Mouse (Mus musculus): ENCODE results near the gene Qpctl. TPM values are rescaled to one million over a fixed set of nuclear protein-coding genes. Genes with fewer than 3 reads are reported as not detected.
A peak's percentile ranks its signal among the peaks of the same experiment; 100 is the strongest.

The Qpctl gene
- total RNA-seq (2021): 10 to 100 TPM; 17.6 to 19.9 TPM

GRCm38 (mm10) chr7:19148875-19149541 lies at the start of gene Qpctl:
TSS of gene Qpctl (minus strand) at chr7:19149291.
- peak; percentile 99 for DNase-seq
- intact Hi-C loops (cut with DNase I): no loop called here

GRCm38 (mm10) chr7:19197985-19198384 lies 48.9 kb upstream of the Qpctl start:
- DNase-seq: no peak
- intact Hi-C loops (cut with DNase I): no loop called here

GRCm38 (mm10) chr7:19196676-19197075 lies 47.6 kb upstream of the Qpctl start:
- no peak for DNase-seq
- intact Hi-C loops (cut with DNase I): no loop called here

DNA sequence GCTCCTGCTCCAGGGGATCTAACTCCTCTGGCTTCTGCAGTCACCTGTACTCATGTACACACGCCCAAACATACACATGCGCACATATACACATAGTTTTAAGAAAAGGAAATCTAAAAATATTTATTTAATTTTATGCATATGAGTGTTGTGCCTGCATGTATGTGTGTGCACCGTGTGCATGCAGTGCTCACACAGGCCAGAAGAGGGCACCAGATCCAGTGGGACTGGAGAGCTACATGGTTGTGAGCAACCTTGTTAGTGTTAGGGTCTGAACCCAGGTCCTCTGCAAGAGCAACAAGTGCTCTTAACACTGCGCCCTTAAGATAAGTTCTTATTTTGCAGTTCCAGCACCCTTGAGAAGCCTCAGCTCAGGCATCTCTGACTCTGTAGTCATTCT lies 45.6 kb upstream of the Qpctl start:
- intact Hi-C loops (cut with DNase I): no loop called here
- DNase-seq: no peak

- DNase-seq: peak; percentile 45
- intact Hi-C loops (cut with DNase I): no loop called here
These were observed 35.7 kb upstream of the Qpctl start for GRCm38 (mm10) chr7:19184758-19185157.

DNA sequence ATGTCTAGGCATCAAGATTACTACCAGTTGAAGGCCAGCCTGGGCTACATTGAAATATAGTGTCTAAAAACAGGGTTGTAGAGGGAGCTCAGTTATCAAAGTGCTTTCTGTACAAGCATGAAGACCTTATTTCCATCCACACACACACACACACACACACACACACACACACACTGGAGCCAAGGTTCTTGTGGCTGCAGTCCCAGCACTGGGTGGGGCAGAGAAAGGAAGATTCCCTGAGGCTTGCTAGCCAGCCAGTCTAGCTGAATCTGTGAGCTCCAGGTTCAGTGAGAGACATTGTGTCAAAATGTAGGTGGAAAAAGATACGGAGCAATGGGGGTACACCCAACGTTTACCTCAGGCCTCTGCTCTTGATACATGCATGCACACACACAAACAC lies 35.2 kb upstream of the Qpctl start:
- DNase-seq: no peak
- intact Hi-C loops (cut with DNase I): no loop called here

GRCm38 (mm10) chr7:19180862-19181429 lies 31.9 kb upstream of the Qpctl start:
- no peak for DNase-seq
- intact Hi-C loops (cut with DNase I): no loop called here

DNA sequence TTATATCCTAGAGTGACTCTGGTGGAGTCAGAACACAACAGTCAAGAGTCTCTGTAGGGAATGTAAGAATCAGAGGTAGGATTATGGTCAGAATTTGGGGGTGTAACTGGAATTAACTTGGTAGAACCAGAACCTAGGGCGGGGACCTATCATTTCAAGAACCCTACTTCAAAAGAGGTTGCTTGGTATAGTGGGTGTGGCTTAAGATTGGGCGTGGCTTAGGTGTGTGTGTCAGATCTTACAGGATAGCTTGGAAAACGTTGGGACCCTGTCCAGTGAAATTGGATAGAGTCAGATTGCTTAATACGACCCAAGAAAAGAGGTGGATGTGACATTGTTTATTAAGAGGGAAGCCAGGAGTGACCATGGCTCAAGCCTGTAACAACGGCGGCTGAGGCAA lies 30.8 kb upstream of the Qpctl start:
- intact Hi-C loops (cut with DNase I): no loop called here
- no peak for DNase-seq

DNA sequence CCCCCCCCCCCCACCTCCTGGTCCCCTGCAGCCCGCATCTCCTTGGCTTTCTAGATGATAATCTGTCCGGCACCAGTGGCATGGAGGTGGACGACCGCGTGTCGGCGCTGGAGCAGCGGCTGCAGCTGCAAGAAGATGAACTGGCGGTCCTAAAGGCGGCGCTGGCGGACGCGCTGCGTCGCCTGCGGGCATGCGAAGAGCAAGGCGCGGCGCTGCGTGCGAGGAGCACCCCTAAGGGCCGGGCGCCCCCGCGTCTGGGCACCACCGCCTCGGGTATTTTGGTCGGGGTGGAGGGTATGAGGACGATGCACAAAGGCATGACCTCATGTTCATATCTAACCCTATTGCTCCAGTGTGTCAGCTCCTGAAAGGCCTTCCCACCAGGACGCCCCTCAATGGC lies 30.1 kb upstream of the Qpctl start:
- intact Hi-C loops (cut with DNase I): no loop called here
- DNase-seq: peak; percentile 70

GRCm38 (mm10) chr7:19178443-19179092 lies 29.5 kb upstream of the Qpctl start:
- peak; percentile 75 for DNase-seq
- intact Hi-C loops (cut with DNase I): no loop called here

DNA sequence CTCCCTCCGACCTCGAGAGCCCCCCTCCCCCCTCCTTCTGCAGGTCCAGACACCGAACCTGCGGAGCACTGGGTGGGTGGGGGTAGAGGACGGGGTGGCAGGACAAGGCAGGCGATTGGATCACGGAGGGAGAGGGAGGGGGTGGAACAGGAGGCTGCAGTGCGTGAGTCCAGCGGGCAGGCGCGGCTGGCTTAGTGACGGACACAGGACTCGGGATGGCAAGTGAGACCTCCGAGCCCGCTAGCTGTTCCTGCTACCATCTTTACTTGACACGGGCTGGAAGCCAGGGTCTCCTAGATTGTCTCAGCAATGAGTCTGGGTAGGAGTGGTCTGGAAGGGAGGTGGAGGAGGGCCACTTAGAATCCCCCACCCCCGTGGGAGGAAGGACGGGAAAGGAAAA lies 28.9 kb upstream of the Qpctl start:
- no peak for DNase-seq
- intact Hi-C loops (cut with DNase I): no loop called here

DNA sequence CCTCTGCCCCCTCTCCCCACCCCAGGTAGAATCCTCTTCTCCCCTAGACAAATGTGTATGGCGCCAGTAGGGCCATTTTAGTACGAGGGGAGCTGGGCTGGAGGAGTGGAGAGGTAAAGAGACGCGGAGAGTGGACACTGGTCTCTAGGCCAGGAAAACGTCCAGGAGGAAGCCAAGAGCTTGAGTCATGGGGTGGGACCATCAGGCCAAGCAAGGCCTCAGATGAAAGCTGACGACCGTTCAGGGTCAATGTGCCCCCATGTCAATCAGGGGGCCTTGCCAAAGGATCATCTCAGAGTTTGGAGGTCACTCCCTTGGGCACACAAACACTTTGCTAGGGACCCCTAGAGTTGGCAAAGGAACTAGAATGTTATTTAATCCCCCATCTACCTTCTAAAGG lies 28.1 kb upstream of the Qpctl start:
- DNase-seq: no peak
- intact Hi-C loops (cut with DNase I): no loop called here

DNA sequence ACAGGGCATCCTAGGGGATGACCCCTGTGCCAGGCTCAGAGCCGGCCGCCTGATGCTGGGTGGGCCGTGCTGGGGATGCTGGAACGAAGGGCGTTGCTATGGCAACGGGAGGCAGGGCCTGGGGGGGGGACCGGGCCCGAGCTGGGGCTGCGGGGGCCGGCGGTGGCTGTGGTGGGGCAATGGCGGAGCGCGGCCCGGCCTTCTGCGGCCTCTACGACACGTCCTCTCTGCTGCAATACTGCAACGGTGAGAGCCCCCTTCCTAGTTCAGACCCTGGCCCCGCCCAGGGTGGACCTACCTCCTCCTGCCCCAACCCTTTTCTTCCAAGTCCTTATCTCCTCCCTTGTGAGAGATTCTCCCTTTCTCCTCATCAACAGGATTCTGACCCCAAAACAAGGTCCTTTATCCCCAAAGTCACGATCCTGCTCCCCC lies 27.4 kb upstream of the Qpctl start:
- DNase-seq: no peak
- intact Hi-C loops (cut with DNase I): no loop called here

- intact Hi-C loops (cut with DNase I): no loop called here
- DNase-seq: peak; percentile 75
These were observed 26.8 kb upstream of the Qpctl start, which contains the start of gene Eml2 for GRCm38 (mm10) chr7:19175708-19176515. TSS of gene Eml2 (plus strand) at chr7:19176421.

DNA sequence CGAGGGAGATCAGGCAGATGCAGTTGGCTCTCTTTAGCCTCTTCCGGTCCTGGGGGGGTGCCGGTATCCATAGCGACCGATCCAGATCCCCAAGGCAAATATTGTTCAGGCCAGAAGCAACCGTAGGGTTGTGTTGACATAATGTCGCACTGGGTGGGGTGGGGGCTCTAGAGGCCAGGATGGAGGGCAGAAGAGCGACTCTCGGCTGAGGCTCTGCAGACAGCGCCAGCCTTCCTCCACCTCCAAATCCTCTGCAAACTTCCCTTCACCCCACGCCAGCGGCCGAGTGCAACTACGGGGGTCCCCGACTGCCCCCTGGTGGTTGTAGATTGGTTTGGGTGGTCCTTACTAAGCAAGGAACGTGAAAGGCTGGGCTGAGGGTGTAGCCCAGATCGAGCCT lies 23.8 kb upstream of the Qpctl start:
- DNase-seq: peak; percentile 93
- intact Hi-C loops (cut with DNase I): no loop called here

DNA sequence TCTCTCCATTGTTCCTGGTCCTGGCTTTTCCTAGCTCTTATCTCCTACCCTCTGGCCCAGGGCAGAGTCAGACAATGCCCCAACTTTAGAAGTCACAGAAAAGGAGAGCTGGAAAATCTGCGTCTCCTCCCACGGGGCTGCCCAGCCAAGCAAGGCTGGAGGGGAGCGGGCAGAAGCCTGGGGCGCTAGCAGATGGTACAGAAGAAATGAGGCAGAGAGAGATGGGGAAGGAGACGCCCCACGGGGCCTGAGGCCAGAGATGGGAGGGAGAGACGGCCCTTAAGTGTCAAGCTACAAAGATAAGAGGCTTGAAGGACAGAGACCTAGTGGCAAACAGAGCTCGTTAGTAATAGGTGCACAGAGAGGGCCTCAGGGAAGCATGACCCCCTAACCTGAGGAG lies 22.7 kb upstream of the Qpctl start:
- no peak for DNase-seq
- intact Hi-C loops (cut with DNase I): no loop called here

DNA sequence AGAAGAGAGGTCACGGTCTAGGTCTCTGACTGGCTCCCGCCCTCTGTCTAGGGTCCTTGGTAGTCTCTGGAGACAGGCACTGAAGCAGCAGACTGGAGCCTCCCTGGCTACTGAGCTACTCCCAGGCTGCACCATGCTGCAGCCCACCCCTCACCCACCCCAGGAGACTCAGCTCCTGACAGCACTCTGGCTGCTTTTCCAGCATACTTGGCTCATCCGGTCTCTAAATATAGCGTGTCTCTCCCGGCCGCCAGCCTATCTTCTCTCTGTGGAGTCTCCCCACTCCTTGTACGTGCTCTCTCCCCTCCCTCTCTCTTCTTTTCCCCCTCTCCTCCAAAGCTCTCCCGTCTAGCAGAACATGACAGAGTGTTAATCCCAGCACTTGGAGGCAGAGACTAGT lies 21.1 kb upstream of the Qpctl start:
- intact Hi-C loops (cut with DNase I): no loop called here
- no peak for DNase-seq

DNA sequence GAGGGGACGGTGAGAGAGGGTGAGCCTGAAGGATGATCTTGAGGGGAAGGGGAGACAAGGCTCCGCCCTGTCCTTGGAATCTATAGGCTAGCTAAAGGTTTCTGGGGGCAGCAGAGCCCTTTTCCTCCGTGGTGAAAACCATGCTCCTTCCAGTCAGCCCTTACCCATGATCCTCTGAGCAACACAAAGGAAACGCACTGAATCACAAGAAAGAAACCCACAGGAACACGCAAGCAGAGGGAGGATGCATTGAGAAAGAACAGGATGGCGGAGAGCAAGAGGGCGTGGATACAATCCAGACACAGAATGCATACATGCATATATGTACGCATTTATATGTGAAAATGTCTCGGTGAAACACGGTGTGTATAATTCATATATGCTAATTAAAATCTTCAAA lies 20.4 kb upstream of the Qpctl start:
- intact Hi-C loops (cut with DNase I): no loop called here
- no peak for DNase-seq

- intact Hi-C loops (cut with DNase I): no loop called here
- DNase-seq: no peak
These were observed 17.9 kb upstream of the Qpctl start for GRCm38 (mm10) chr7:19166990-19167389.

DNA sequence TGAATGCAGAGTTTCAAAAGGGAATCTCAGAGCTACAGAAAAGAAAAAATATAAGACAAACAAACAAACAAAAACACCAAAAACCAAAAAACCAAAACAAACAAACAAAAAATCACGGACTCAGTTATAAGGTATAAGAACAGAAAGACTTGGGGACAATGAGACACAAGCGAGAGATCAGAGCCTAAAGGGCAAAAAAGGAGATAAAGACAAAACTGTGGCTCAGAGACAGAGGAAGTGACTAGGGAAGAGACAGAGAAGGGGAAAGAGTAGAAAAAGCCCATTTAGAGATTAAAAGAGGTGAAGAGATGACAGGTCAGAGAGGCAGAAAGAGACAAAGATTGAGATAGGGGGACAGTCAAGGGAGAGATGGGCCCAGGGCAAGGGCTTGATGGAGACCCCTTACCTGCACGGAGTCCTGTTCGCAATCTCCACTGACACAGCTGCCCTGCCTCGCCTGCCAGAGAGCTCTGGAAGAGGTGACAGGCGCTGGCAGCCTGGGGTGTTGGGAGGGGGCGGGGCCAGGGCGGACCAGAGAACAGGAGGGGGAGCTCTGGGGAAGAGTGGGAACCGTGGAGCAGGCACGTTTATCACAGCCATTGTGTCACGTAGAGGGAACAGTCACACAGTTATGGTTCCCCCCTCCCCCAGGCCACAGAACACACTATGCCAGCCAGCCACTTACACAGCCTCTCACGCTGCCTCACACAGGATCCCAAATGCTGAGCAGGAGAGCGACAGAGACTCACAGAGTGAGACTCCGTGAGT lies 16.7 kb upstream of the Qpctl start, which contains the start of gene Gipr:
TSS of gene Gipr (minus strand) at position 472 of the 768 bp plus-strand sequence.
- DNase-seq: no peak
- intact Hi-C loops (cut with DNase I): no loop called here

DNA sequence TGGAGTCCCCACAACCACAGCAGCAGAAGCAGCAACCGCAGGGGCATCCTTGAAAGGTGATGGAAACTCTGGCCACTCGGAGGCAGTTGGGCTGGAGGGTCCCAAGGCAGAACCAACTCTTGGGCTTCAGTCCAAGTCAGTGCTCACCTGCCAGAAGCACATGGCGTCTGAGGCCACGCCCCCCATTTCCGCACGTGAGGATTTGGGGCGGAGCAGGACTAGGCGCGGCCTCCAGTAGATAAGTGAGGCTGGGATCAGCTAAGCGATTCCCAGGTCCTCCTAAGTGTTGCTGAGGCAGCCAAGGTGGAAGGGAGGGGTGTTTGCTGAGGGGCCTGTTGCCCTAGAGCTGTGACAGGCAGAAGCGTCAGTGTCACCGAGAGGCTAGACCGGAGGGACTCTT lies 15.9 kb upstream of the Qpctl start:
- intact Hi-C loops (cut with DNase I): no loop called here

More for the DNA sequence above, 15.9 kb upstream of the Qpctl start:
- DNase-seq: no peak

Data from left cerebral cortex, postnatal 4 days (tissue).